Mouse (Mus musculus) myocyte (in vitro differentiated cells): ENCODE measurements around the gene Gabrg3.

Experiments used
- E2F4 ChIP-seq: IDR thresholded peaks from one replicate; pipeline ENCODE4 v1.6.1; 2011; ENCODE audit warnings: mild to moderate bottlenecking, control low read depth, moderate library complexity; ENCODE audit not compliant: insufficient read depth
- POLR2A ChIP-seq: IDR thresholded peaks from one replicate; pipeline ENCODE4 v1.6.1; 2011; ENCODE audit warnings: low read depth, mild to moderate bottlenecking, control low read depth, moderate library complexity; ENCODE audit not compliant: insufficient read length
- USF1 ChIP-seq: IDR thresholded peaks from one replicate; pipeline ENCODE4 v1.6.1; 2011; ENCODE audit warnings: low read depth, mild to moderate bottlenecking, control low read depth, moderate library complexity

- TF ChIP-seq E2F4 = no peak
- TF ChIP-seq USF1 = no peak
- TF ChIP-seq POLR2A = no peak
These were observed 128.0 kb downstream of the Gabrg3 start for GRCm38 (mm10) chr7:57258893-57259574.
